Mouse (Mus musculus) gastrocnemius, adult 2 months (tissue): ENCODE data around the gene 4930524B15Rik. TPM values are rescaled to one million over a fixed set of nuclear protein-coding genes. Genes with fewer than 3 reads are reported as not detected.
"Not testable (repeated sequence)": the region's sequence is repeated elsewhere in the genome, so short reads cannot be mapped to it uniquely, and the experiment has no call there.

ENCODE experiments used
- DNase-seq: peaks from one replicate; pipeline ENCODE4 v3.0.0; 2022
- H3K27ac ChIP-seq: fragments of 200-600 bp; 2 replicates; pipeline ENCODE4 v1.8.1; 2022; ENCODE audit warnings: mild to moderate bottlenecking
- H3K4me3 ChIP-seq: fragments of 200-600 bp; 2 replicates; pipeline ENCODE4 v1.8.1; 2022; ENCODE audit warnings: mild to moderate bottlenecking, moderate library complexity
- CTCF ChIP-seq: fragments of 200-600 bp; IDR thresholded peaks from 2 replicates; pipeline ENCODE4 v1.8.1; 2022; ENCODE audit warnings: antibody characterized with exemption, mild to moderate bottlenecking, moderate library complexity
- intact Hi-C: fragments of 180-260 bp; cut with DNase I; formaldehyde crosslinking; loops from one replicate; pipeline ENCODE4 v1.15.1; 2025
- total RNA-seq, 2 experiments: library from RNA; stranded (reverse); gene quantifications; 2 replicates each; pipeline ENCODE4 v1.2.3; 2021

4930524B15Rik gene
- total RNA-seq, 2 experiments from 2014 or later, result not detected

DNA sequence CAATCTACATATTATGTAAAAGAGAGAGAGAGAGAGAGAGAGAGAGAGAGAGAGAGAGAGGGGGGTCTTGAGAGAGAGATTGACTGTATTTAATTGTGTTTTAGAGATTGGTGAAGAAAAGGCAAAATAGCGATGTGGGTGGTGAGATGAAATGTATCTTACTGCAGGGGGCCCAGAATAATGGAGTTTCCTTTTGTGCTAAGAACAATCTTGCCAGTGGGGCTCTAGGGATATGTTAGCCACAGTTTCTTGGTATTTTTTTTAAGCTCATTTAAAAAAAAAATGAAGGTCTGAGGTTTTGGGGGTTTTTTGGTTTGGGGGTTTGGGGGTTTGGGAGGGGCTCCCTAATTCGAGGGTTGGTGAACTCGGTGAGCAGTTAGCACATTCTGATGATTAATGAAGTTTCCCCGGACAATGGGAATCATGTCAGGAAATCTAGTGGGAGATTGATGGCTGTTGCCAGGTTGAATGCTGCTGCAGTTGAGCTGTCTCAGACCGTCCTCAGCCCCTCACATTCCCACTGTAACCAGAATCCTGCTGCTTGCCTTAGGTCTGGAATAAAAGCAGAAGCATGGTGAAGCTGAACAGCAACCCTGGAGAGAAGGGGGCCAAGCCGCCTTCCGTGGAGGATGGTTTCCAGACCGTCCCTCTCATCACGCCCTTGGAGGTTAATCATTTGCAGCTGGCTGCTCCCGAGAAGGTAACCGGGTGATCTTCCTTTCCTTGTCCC is 36.0 kb downstream of the 4930524B15Rik start:
- intact Hi-C loops, result loop anchor here (5.0 kb wide), 1 partner anchor 131 kb away; no protein-coding TSS in a partner anchor
- Histone ChIP-seq H3K4me3 (no peak overlapping the region), H3K27ac (no peak overlapping the region)
- no peak for TF ChIP-seq CTCF
- DNase-seq, result no peak

GRCm38 (mm10) chr11:32002670-32003072 is 37.3 kb downstream of the 4930524B15Rik start:
- DNase-seq, result no peak
- H3K4me3 ChIP-seq, result no peak overlapping the region
- no peak overlapping the region for H3K27ac ChIP-seq
- intact Hi-C loops, result loop anchor here (5.0 kb wide), 1 partner anchor 130 kb away; no protein-coding TSS in a partner anchor
- TF ChIP-seq CTCF, result no peak

GRCm38 (mm10) chr11:32008049-32008448 is 42.7 kb downstream of the 4930524B15Rik start:
- H3K4me3 ChIP-seq, DNase-seq, H3K27ac ChIP-seq, intact Hi-C loops: not testable (repeated sequence)

GRCm38 (mm10) chr11:32008852-32009251 is 43.5 kb downstream of the 4930524B15Rik start:
- no peak overlapping the region for H3K27ac ChIP-seq
- intact Hi-C loops, result no loop called here
- no peak for DNase-seq
- no peak for TF ChIP-seq CTCF
- H3K4me3 ChIP-seq, result no peak overlapping the region

DNA sequence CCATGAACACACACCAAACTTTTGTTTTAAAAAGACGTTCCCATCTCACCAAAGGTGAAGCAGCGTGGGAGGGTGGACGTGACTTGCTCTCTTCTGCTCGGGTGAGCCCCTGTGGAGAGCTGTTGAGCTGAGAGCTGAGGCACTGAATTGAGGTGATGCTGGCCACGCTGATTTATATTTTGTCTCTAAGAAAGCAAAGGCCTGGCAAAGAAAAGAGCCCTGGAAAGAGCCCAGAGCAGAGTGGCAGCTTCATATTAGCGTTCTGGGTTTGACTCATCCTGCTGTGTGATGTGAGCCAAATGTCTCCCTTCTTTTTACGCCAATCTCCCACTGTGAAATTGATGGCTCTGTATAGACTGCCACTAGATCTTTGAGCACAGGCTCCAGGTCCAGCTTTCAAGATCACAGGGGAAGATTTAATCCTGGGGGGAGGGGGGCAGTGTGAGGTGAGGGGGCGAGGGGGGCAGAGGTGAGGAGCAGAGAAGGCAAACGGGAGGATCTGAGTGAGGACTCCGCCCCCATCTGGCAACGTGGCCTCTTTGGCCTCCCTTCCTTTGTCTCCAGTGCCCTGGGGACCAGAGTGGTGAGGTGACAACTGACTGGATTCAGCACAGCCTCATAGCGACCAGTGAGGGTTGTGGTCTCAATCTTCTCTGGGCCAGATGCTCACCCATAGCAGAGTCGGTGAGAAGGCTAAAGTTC is 44.7 kb downstream of the 4930524B15Rik start:
- intact Hi-C loops, result no loop called here
- DNase-seq, result no peak
- H3K27ac ChIP-seq, result no peak overlapping the region
- TF ChIP-seq CTCF, result no peak
- H3K4me3 ChIP-seq, result no peak overlapping the region

GRCm38 (mm10) chr11:32010663-32010970 is 45.2 kb downstream of the 4930524B15Rik start:
- no peak for DNase-seq
- H3K4me3 ChIP-seq, result no peak overlapping the region
- TF ChIP-seq CTCF, result no peak
- intact Hi-C loops, result no loop called here
- H3K27ac ChIP-seq, result no peak overlapping the region

- intact Hi-C loops, result no loop called here
- no peak overlapping the region for H3K27ac ChIP-seq
- DNase-seq, result no peak
- TF ChIP-seq CTCF, result no peak
- no peak overlapping the region for H3K4me3 ChIP-seq
These were observed 46.6 kb downstream of the 4930524B15Rik start for GRCm38 (mm10) chr11:32011867-32012603.

DNA sequence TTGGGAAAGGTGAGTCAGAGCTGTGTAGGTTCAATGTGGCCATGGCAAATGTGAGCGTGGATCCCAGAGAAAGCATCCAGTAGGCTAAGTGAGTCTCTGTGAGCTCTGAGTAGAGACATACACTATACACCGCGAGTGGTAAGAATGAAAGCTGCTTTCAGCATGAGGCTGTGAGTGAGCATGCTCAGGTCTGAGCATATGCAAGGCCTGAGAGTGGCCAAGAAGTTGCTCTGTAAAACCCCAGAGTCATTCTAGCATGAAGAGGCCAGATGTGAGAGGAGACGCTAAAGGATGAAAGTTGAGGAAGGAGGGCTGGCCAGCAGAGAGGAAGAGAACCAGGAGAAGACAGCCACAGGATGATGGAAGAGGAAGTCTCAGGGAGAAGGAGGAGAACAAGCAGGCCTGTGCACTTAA is 47.6 kb downstream of the 4930524B15Rik start:
- H3K27ac ChIP-seq, result no peak overlapping the region
- intact Hi-C loops, result no loop called here
- no peak overlapping the region for H3K4me3 ChIP-seq
- DNase-seq, result no peak
- TF ChIP-seq CTCF, result no peak

DNA sequence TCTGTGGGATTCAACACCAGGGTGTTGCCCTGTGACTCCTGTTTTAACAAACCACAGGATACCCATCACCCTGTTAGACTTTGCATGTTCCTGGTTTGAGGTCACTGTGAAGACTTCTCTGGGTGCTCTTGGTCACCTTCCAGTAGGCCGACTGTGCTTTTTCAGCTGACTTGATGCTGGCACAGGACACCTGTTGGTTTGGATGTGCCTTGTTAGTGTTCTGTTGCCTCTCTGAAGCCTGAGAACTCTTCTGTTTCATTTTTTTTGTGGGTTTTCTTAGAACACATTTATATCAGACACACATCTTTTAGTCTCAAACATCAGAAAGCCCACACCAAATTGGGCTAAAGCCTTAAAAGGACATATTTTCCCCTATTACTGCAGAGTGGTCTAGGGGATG is 48.2 kb downstream of the 4930524B15Rik start:
- no peak overlapping the region for H3K4me3 ChIP-seq
- no peak for DNase-seq
- TF ChIP-seq CTCF, result no peak
- intact Hi-C loops, result no loop called here
- H3K27ac ChIP-seq, result no peak overlapping the region

- intact Hi-C loops, result no loop called here
- Histone ChIP-seq H3K27ac (no peak overlapping the region), H3K4me3 (no peak overlapping the region)
- no peak for TF ChIP-seq CTCF
- no peak for DNase-seq
These were observed 52.8 kb downstream of the 4930524B15Rik start for GRCm38 (mm10) chr11:32018201-32018600.

- peak; percentile 42 for DNase-seq
- Histone ChIP-seq H3K4me3 (no peak overlapping the region), H3K27ac (no peak overlapping the region)
- TF ChIP-seq CTCF, result no peak
- intact Hi-C loops, result no loop called here
These were observed 54.9 kb downstream of the 4930524B15Rik start for GRCm38 (mm10) chr11:32020031-32020965.

GRCm38 (mm10) chr11:32026634-32027033 is 61.2 kb downstream of the 4930524B15Rik start:
- no peak overlapping the region for H3K27ac ChIP-seq
- no peak for DNase-seq
- no peak overlapping the region for H3K4me3 ChIP-seq
- intact Hi-C loops, result no loop called here
- no peak for TF ChIP-seq CTCF
